Mouse (Mus musculus) kidney, adult 2 months (tissue): Measurements from ENCODE around the gene Utp11. TPM values are rescaled to one million over a fixed set of nuclear protein-coding genes. Genes with fewer than 3 reads are reported as not detected.

Experiments used
- DNase-seq: peaks from one replicate; pipeline ENCODE4 v3.0.0; 2021
- H3K27ac ChIP-seq: fragments of 200-500 bp; 2 replicates; pipeline ENCODE4 v1.5.1; 2012; ENCODE audit warnings: low read depth, low read length, control low read depth, inconsistent platforms; ENCODE audit not compliant: insufficient read depth
- H3K27me3 ChIP-seq: fragments of 200-500 bp; replicated peaks from 2 replicates; pipeline ENCODE4 v1.6.1; 2012; ENCODE audit warnings: mild to moderate bottlenecking, moderate library complexity, low read length, inconsistent platforms; ENCODE audit not compliant: control insufficient read depth, insufficient read depth
- H3K36me3 ChIP-seq: fragments of 200-500 bp; 2 replicates; pipeline ENCODE4 v1.6.1; 2012; ENCODE audit warnings: mild to moderate bottlenecking, moderate library complexity, low read length, inconsistent platforms; ENCODE audit not compliant: control insufficient read depth, insufficient read depth
- H3K4me1 ChIP-seq: fragments of 200-500 bp; 2 replicates; pipeline ENCODE4 v1.6.1; 2011; ENCODE audit warnings: low read length; ENCODE audit not compliant: control insufficient read depth, insufficient read depth
- H3K4me3 ChIP-seq: fragments of 200-500 bp; 2 replicates; pipeline ENCODE4 v1.5.1; 2011; ENCODE audit warnings: mild to moderate bottlenecking, low read depth, low read length, control low read depth; ENCODE audit not compliant: insufficient read depth
- CTCF ChIP-seq: fragments of 200-500 bp; conservative IDR thresholded peaks from 2 replicates; pipeline ENCODE4 v1.5.1; 2011; ENCODE audit warnings: low read depth, mild to moderate bottlenecking, control low read depth, low read length, moderate library complexity, mixed read lengths; ENCODE audit not compliant: insufficient read depth, insufficient read length
- POLR2A ChIP-seq: fragments of 200-500 bp; IDR thresholded peaks from one replicate; pipeline ENCODE4 v1.6.1; 2011; ENCODE audit warnings: low read depth, low read length, control low read depth
- WGBS: fragments of 180-500 bp; shearing (Covaris S2); methylation state at CpG from one replicate; pipeline ENCODE4 v1.1.7; 2018; 5-methylcytosine and 5-hydroxymethylcytosine counted together
- polyA plus RNA-seq: library from polyadenylated mRNA; depleted of rRNA; stranded (reverse); fragments of >200 nt; gene quantifications from 2 replicates; pipeline ENCODE4 v1.2.3, GENCODE M21; 2012

Utp11 gene
- polyA plus RNA-seq, 1 experiment: 7.9 TPM

DNA sequence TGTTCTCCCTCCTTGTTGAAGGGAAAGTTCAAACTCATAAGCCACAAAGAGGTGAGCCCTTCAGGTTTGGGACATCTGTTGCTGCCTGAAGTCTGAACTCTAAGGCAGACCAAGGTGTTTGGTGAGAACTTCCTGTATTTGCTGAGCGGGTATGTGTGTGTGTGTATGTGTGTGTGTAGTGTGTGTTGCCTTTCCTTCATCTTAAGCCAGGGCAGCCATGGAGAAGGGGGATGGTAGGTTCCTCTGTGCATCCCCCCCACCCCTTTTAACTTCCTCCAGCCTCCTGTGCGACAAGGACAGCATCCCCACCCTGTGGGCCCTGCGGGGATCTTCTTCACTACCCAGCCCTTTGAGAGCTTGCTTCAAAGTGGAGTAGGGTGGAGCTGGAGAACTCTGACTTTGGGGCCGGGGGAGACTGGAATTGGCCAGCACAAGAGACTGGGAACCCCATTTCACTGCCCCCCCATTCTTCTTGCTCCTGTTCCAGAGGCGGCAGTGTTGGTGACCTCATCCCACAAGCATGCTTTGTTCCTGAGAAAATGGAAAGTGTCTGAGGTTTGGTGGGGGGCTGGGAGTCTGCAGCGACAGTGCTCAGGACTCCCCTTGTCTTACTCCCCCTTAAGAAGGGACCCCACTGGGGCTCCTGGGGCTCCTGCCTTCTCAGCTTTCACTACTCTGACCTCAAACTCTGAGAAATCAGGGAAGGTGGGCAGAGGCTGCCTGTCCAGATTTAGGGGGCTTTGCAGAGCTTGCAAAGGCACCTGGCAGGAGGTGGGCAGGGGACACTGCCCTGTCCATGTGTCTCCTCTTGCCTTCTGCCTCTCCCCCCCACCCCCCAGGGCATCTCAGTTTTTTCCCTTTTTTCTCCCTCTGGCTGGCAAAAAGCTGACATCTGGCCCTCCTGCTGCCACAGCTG, 10.7 kb upstream of the Utp11 start:
- H3K4me1 ChIP-seq: peaks cover 11% of the 10 kb centered on the region; the same call in 1 of the 2 replicates
- DNase-seq: peak; percentile 22

DNA sequence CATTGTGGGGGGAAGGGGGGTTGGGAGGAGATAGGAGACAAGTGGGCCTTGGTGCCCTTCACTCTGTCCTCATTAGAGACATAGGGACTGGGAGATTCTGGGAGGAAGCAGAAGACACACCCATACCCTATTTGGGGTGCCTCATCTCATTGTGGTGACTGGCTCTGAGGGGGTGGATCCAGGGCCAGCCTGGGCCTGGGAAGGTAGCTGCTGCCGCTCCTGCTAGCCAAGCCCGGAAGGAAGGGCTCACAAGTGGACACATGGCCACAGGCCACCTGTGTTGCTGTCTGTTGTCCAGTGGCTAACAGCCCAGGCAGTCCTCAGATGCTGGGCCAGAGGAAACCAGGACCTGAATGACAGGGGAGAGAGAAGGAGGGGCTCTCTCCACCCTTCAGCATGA, 10.0 kb upstream of the Utp11 start:
- no peak for TF ChIP-seq POLR2A
- no peak for TF ChIP-seq CTCF

More for the DNA sequence above, 10.7 kb upstream of the Utp11 start:
- Histone ChIP-seq H3K27me3 (no peaks in the 10 kb centered on the region), H3K36me3 (no peaks in the 10 kb centered on the region), H3K27ac (peak overlapping the region; percentile 64), H3K4me3 (no peak overlapping the region)
- WGBS: 44% methylated on average over 6 of the region's 6 CpGs
- no peak for TF ChIP-seq POLR2A
- TF ChIP-seq CTCF: no peak

DNA sequence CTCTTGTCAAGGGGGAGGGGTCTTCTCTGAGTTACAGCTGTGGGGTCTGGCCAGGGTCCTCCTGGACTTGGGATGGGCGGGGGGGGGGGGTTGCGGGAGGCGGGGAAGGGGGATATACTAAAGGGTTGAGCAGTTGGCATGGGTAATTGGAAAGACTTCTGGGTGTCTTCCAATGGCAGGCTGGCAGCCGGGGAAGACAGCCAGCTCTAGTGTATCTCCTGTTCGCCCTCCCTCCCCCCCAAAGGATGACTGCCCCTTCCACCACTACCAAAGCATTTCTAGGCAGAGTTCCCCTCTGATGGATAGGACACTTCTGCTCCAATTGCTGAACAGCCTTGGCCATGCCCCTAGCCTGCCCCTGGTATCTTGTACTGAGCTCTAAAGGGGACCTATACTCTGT, 8.5 kb upstream of the Utp11 start:
- Histone ChIP-seq H3K27me3 (no peaks in the 10 kb centered on the region), H3K4me3 (no peak overlapping the region; the same call in 1 of the 2 replicates), H3K4me1 (peaks cover 12% of the 10 kb centered on the region; the same call in 1 of the 2 replicates), H3K36me3 (no peaks in the 10 kb centered on the region), H3K27ac (no peak overlapping the region)
- WGBS: 60% methylated on average over 4 of the region's 5 CpGs
- TF ChIP-seq CTCF (no peak), POLR2A (no peak)
- DNase-seq: no peak

More for the DNA sequence above, 10.0 kb upstream of the Utp11 start:
- 46% methylated on average over 2 of the region's 2 CpGs for WGBS
- Histone ChIP-seq H3K27ac (peak overlapping the region; percentile 64; the same call in 1 of the 2 replicates), H3K4me1 (peaks cover 12% of the 10 kb centered on the region; the same call in 1 of the 2 replicates), H3K4me3 (no peak overlapping the region), H3K27me3 (no peaks in the 10 kb centered on the region), H3K36me3 (no peaks in the 10 kb centered on the region)
- peak; percentile 22 for DNase-seq

DNA sequence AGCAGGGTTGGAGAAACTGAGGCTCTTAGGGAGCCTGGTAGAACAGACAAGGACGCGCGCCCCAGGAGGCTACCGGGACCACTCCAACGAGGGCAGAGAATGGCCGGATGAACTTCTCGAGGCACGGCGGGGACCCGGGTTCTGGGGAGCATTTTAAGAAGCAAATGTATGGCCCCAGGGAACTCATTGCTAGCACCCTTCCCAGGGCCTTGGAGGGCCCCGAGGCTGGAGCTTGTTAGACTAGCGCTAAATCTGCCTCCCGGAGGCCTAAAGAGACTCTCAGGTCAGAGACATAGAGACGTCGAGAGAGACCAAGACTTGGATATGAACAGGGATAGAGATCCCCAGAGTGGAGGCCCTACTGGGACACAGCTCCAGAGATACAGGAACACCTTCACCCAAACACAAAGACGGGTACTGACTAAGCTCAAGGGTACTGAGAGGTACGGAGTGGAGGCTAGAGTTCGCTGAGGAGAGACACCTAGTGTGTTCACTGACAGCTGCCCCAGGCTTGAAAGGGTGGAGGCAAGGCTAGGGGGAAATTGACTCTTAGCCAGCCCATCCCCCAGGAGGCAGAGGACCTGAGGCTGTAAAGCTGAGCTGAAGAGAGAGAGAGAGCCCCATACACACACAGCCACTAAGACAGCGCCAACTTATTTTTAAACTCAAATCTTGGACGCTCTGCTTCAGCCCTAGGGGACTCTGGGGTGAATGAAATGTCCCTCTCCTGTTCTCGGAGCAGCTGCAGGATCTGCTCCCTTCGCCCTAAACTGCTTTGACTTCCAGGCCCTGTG, 7.8 kb upstream of the Utp11 start:
- H3K4me1 ChIP-seq: peaks cover 15% of the 10 kb centered on the region; the same call in 1 of the 2 replicates
- no peak for DNase-seq
- H3K27me3 ChIP-seq: no peaks in the 10 kb centered on the region
- H3K36me3 ChIP-seq: no peaks in the 10 kb centered on the region
- H3K27ac ChIP-seq: no peak overlapping the region
- peak overlapping the region; percentile 72 for H3K4me3 ChIP-seq
- WGBS: 25% methylated on average over 22 of the region's 22 CpGs
- TF ChIP-seq POLR2A: no peak
- TF ChIP-seq CTCF: no peak

DNA sequence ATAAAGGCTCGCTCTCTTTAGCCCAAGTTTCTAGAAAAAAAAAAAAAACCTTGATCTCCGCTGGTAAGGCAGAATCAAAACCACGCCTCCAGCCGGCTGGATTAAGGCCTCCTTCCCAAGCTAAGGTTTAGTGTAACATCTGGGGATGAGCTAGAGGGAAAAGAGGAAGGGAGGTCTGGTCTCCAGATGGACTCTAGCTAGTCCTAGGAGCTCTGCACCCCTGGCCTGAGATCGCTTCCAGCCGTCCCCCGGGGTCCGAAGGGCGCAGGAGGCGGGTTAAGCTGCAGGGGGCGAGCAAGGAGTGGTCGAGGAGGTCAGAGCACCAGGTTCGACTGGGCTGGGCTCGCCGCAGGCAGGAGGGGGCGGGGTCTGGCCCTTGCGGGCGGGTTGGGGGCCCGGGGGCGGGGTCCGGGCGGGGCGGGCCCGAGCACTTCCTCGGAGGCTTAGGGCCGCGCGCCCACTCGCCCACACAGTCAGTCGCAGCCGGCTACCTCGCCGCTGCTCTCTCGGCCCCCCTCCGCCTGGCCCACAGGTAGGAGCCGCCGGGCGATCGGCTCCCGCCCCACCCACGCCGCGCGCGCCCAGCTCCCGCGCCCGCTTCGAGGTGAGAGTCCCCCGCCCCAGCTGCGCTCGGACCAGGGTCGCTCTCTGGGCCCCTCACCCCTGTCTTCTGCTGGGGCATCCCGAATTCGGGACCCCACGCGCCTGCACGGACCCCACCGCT, 7.0 kb upstream of the Utp11 start, which contains the start of gene Fhl3:
Gene Fhl3 (plus strand): TSS at position 454 of the 724 bp plus-strand sequence.
- Histone ChIP-seq H3K27me3 (no peaks in the 10 kb centered on the region), H3K4me1 (peaks cover 20% of the 10 kb centered on the region; the same call in 1 of the 2 replicates), H3K27ac (peak within 1 kb of the TSS; percentile 47), H3K4me3 (peak within 1 kb of the TSS; percentile 72), H3K36me3 (no peaks in the 10 kb centered on the region)
- 2% methylated on average over 59 of the region's 59 CpGs for WGBS
- peak; percentile 87 for DNase-seq
- TF ChIP-seq POLR2A (peak; percentile 25), CTCF (no peak)

DNA sequence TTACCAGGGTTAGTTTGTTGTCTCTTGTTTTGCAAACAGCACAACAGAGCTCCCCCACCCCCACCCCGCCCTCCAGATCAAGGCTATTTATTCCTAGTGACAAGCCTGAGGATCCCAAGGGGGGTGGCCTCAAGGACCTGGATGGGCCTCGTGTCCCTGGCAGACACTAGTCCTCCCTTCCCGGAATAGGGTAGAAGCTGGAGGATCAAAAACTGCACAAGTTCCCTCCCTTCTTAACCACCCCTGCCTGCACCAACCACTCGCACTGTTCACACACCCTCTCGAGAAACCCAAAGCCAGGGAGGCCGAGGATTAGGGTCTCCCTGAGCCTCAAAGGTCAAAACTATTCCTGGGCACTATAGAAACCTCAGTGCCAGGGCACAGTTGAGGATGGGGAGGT, 6.4 kb upstream of the Utp11 start:
- DNase-seq: no peak
- Histone ChIP-seq H3K27me3 (no peaks in the 10 kb centered on the region), H3K4me3 (no peak overlapping the region), H3K27ac (peak overlapping the region; percentile 47), H3K4me1 (peaks cover 25% of the 10 kb centered on the region; the same call in 1 of the 2 replicates), H3K36me3 (no peaks in the 10 kb centered on the region)
- 49% methylated on average over 6 of the region's 6 CpGs for WGBS
- TF ChIP-seq POLR2A: no peak
- TF ChIP-seq CTCF: no peak
